Mouse (Mus musculus) liver (tissue): ENCODE measurements around the gene March5.
"Not testable (repeated sequence)": the region's sequence is repeated elsewhere in the genome, so short reads cannot be mapped to it uniquely, and the experiment has no call there.

Experiments
- DNase-seq: peaks from one replicate; pipeline ENCODE4 v3.0.0-alpha.2; 2020; ENCODE audit warnings: mixed read lengths

March5 gene

GRCm38 (mm10) chr19:37208986-37209385 is 1.6 kb downstream of the March5 start:
- DNase-seq, result no peak

DNA sequence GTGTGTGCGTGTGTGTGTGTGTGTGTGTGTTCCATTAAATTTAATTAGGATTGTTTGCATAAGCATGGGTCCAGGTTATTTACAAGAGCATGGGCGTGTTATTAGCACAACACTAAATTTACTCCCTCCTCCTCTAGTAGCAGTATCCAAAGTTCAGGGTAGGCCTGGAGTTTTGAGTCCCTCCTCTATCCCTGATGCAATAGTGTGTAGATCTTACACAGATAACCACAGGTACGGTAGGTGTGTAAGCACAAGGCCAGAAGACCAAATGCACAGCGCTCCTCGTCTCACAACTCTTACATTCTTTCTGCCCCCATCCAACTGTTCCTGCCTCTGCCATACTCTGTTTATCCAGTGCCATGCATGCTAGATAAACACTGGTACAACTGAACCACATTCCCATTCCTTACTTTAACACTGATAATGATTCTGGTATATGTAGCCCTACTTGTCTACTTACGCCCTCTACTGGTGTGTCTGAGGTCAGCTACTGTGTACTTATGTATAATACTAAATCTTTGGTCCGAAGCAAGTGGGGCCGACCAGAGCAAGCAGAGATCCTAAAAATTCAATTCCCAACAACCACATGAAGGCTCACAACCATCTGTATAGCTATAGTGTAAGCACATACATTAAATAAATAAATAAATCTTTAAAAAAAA is 2.3 kb downstream of the March5 start:
- peak; percentile 46 for DNase-seq

DNA sequence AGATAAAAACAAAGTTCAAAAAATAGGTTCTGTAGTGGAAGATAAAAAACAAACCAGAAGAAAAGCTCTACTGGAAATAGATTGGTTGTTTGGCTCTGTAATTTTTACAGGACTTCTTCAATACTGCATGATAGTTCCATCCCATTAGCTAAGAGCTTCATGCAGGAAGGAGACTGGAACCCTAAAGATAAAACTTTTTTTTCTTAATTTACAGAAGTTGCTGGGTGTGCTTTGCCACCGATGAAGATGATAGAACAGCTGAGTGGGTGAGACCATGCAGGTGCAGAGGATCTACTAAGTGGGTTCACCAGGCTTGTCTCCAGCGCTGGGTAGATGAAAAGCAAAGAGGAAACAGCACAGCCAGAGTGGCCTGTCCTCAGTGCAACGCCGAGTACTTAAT is 3.1 kb downstream of the March5 start:
- DNase-seq, result no peak

DNA sequence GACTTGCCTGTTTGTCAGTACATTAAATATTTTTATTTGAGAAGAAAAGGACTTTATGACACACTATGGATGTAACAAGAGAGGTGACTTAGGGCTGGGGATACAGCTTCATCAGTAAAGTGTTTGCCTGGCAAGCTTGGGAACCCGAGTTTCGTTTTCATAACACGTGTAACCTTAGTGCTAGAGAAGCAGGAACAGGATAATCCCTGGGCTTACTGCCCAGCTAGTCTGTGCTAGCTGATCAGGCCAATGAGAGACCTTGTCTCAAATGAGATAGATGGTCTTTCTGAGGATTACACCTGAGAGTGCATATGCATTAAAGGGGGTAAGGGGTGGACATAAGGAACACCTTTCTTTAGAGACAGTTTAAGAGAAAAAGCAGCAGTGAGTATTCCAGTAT is 4.1 kb downstream of the March5 start:
- no peak for DNase-seq

DNA sequence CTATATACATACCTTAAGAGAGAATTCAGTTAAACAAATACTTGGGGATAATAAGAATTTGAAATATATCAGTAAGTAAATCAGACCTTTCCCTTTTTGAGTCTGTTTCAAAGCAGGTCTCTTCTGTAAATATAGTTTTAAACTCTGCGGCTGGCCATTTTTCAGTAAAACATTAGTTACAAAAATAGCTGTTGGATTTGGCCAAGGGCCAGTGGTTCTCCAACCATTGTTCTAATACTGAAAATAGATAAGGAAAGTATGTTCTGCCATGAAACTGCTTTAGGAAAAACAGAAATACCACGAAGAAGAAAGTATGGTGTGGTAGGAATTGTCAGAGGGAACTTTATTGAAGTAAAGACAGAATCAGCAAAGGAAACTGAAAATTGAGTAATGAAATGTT is 7.4 kb downstream of the March5 start:
- DNase-seq, result no peak

- no peak for DNase-seq
These were observed 18.0 kb downstream of the March5 start for GRCm38 (mm10) chr19:37225197-37225862.

- not testable (repeated sequence) for DNase-seq
These were observed 25.3 kb downstream of the March5 start for GRCm38 (mm10) chr19:37232598-37232997.

DNA sequence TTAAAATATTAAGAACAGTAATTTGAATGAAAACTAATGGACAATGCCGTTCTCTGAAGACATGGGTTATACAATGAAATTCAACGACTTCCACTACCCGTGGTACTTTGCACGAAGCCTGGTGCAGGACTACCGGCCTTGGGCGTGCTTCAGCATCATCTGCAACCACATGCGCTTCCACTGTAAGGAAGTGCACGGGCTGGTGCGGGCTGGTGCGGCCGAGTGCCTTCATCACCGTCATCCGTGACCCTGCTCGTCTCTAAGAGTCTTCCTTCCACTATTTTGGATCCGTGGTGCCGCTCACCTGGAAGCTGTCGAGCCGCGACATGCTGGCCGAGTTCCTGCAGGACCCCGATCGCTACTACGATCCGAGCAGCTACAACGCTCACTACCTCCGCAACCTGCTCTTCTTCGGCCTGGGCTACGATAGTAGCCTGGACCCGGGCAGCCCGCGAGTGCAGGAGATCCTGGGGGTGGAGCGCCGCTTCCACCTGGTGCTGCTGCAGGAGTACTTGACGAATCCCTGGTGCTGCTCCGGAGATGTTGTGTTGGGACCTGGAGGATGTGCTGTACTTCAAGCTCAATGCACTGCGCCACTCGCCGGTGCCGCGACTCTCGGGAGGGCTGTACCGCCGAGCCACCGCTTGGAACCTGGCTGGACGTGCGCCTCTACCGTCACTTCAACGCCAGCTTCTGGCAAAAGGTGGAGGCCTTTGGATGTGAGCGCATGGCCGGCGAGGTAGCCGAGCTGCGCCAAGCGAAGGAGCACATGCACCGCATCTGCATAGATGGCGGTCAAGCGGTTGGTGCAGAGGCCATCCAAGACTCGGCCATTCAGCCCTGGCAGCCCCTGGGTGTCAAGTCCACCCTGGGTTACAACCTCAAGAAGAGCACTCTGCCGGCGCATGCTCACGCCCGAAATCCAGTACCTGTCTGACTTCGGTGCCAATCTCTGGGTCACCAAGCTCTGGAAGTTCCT is 26.5 kb downstream of the March5 start:
- DNase-seq, result peak; percentile 75

DNA sequence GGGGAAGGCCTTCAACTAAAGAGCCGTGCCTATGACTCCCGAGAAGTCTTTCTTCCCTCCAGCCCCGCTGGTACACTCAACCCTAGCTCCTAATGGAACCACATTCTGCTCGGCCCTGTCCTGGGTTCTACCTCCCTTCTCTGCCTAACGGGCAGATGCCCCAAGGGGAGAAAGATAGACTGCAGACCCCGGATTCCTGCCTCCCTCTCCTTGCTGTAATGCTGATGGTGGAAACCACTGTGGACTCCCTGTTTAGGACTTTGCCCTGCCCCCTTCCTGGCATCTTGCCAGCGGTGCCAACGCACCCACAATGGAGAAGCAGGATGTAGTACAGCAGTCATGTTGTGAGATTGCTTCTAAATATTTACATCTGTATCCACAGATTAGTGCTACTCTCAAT is 28.5 kb downstream of the March5 start:
- DNase-seq, result peak; percentile 38

DNA sequence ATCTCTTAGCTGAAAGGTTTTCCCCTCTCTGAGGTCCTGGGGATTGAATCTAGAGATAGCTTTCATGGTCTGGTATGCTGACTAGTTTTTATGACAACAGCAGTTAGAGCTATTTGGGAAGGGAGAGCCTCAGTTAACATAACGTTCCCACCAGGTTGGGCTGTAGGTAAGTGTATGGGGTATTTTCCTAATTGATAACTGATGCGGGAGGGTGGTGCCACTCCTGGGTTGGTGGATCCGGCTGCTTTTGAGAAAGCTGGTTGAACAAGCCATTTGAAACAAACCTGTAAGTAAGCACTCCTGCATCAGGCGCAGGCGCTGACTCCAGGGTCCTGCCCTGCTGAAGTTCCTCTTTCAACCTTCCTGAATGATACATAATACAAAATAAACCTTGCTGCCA is 30.0 kb downstream of the March5 start:
- DNase-seq, result peak; percentile 83

DNA sequence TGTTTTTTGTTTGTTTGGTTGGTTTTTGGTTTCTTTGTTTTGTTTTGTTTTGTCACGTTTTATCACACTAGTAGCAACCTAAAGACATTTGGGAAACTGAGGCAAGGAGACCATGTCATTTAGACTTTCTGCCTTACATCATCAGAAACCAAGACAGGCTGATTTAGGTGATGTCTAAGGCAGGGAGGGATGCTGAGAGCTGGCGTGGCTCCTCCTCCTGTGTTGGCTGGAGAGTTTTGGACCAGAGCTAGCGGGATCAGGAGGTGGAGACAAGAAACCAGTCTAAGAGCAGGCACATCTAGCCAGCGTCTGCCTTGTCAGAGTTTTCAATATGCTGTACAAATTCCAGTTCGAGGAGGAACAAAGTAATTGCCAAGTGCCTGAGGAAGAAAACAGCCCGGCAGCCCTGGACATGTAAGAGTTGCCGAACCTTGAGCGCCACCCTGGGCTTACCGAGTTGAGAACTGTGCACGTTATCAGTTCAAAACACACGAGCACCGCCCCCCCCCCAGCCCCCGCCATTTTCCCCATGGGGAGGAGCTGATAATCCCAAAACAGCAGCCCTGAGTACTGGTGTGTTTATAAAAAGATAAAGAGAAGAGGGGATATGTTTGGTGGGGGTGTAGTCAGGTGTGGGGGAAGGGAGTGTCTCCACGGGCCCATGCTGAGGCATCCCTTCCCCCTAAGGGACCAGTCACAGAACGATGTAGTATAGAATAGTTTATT is 30.5 kb downstream of the March5 start:
- peak; percentile 97 for DNase-seq

DNA sequence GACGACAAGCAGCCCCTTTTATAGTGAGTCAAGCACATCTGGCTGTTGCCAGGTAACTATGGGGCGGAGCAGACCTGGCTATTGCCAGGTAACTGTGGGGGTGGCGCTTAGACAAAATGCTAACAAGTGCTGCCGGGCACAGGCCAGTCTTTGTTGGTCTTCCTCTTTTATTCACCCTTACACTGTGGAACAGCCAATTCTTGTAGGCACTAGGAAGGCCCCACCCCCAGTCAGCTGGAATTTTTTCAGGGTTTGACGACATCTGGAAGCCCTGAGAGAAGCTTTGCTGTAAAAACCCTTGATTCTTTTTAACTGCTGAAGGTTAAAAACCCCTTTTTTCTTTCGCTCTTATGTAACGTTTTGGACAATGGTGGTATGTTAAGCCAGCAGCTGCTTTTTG is 31.3 kb downstream of the March5 start:
- DNase-seq, result peak; percentile 77

GRCm38 (mm10) chr19:37239096-37239495 is 31.8 kb downstream of the March5 start:
- peak; percentile 71 for DNase-seq

DNA sequence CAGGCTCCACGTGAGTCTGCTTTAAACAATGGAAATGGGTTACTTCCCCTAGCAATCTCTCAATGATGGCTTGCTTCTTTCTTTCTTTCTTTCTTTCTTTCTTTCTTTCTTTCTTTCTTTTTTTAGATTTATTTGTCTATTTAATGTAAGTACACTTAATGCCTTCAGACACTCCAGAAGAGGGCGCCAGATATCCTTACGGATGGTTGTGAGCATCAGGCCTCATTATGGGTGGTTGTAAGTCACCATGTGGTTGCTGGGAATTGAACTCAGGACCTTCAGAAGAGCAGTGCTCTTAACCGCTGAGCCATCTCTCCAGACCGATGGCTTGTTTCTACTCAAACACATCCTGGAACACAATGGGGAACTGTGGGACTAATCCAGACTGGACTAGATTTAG is 33.9 kb downstream of the March5 start:
- DNase-seq, result peak; percentile 48

DNA sequence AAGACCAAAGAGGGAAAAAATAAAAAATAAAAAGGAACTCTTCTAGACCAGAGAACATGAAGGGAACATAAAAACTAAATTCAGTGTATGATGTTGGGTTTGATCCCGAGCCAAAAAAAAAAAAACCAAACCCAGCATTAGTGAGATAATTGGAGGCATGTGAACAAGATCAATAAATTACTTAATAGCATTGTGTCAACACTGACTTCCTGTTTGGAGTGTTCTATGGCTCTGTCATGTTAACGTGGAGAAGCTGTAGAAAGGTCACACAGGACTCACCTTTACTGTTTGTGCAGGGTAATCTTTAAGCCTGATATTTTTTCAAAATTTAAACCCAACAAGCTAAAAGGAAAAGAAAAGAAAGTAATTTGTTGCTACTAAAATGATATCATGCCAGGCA is 35.4 kb downstream of the March5 start:
- DNase-seq, result no peak

GRCm38 (mm10) chr19:37246859-37247258 is 39.5 kb downstream of the March5 start:
- DNase-seq, result no peak

DNA sequence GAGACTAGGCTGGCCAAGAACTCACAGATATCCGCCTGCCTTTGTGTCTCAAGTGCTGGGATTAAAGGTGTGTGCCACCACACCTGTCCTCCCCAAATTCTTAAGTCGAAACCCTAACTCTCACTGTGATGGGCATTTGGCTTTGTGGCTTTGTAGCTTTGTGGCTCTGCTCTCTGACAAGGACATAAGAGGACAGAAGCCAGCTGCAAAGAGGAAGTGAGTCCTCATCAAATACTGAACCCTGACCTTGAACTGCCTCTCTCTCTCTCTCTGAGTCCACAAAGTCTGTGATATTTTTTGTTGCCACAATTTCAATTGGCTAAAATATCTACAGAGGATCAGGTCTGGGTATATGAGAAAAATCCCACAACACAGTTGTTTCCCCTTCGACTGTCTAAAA is 40.9 kb downstream of the March5 start:
- DNase-seq, result no peak

GRCm38 (mm10) chr19:37252104-37252503 is 44.8 kb downstream of the March5 start:
- peak; percentile 41 for DNase-seq

DNA sequence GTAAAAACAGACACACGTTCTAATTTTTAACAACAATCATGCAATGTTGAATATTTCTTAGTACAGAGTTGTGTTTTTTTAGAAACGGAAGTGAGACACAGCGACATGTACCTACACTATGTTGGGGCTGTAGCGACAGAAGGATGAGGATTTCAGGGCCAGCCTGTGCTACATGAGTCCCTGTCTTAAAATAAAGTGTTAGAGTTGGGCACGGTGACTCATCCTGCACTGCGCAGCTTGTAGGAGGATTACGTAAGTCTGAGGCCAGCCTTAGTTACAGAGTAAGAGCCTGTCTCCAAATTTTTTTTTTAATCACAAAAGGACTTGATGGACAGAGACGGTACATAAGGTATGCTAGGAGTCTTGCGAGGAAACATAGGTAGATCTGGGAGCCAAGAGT is 48.0 kb downstream of the March5 start:
- no peak for DNase-seq

- DNase-seq, result no peak
These were observed 55.0 kb downstream of the March5 start for GRCm38 (mm10) chr19:37262389-37262788.

DNA sequence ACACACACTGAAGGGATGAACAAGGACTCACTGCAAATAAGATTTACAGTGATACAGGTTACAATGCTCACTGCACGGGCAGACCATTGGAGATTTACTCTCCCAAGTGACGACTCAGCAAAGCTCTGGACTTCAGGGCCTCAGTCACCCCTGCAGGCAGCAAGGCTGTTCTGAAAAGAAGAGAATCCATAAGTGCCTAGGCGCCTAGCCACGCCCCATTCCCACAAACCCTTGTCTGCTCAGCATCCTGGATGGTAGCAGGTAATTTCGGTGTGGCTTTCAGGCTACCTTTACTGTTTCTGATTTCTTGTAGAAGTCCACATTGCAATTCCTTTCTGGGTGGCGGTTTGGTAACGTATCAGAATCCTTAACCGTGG is 56.2 kb downstream of the March5 start:
- DNase-seq, result no peak

- no peak for DNase-seq
These were observed 56.9 kb downstream of the March5 start for GRCm38 (mm10) chr19:37263943-37264897.
